Mouse (Mus musculus) heart, adult 2 months (tissue): ENCODE data around the gene Gm9918. TPM values are rescaled to one million over a fixed set of nuclear protein-coding genes. Genes with fewer than 3 reads are reported as not detected.
"Not testable (repeated sequence)": the region's sequence is repeated elsewhere in the genome, so short reads cannot be mapped to it uniquely, and the experiment has no call there.

Source experiments
- DNase-seq, 2 experiments: peaks; one replicate each; pipeline ENCODE4 v3.0.0; 2021
- H3K27ac ChIP-seq: fragments of 200-600 bp; 2 replicates; pipeline ENCODE4 v1.8.1; 2022
- H3K27me3 ChIP-seq: fragments of 200-500 bp; 2 replicates; pipeline ENCODE4 v1.6.1; 2012; ENCODE audit warnings: mild to moderate bottlenecking, low read length, inconsistent platforms, mixed read lengths; ENCODE audit not compliant: control insufficient read depth, insufficient read depth
- H3K36me3 ChIP-seq: fragments of 200-500 bp; 2 replicates; pipeline ENCODE4 v1.6.1; 2012; ENCODE audit warnings: low read length, inconsistent platforms; ENCODE audit not compliant: control insufficient read depth, insufficient read depth
- H3K4me1 ChIP-seq: fragments of 200-500 bp; 2 replicates; pipeline ENCODE4 v1.6.1; 2011; ENCODE audit warnings: low read length; ENCODE audit not compliant: control insufficient read depth, insufficient read depth
- H3K4me3 ChIP-seq: fragments of 200-600 bp; 2 replicates; pipeline ENCODE4 v1.8.1; 2022
- H3K79me2 ChIP-seq: fragments of 200-500 bp; replicated peaks from 2 replicates; pipeline ENCODE4 v1.6.1; 2012; ENCODE audit warnings: mild to moderate bottlenecking, inconsistent platforms, low read length, moderate library complexity, mixed read lengths; ENCODE audit not compliant: control insufficient read depth, insufficient read depth
- H3K9ac ChIP-seq: fragments of 200-500 bp; 2 replicates; pipeline ENCODE4 v1.6.1; 2012; ENCODE audit warnings: low read depth, mild to moderate bottlenecking, control low read depth, inconsistent platforms, low read length, mixed read lengths
- CTCF ChIP-seq: fragments of 200-600 bp; IDR thresholded peaks from 2 replicates; pipeline ENCODE4 v1.8.1; 2022; ENCODE audit warnings: antibody characterized with exemption, mild to moderate bottlenecking, moderate library complexity
- EP300 ChIP-seq: fragments of 200-500 bp; IDR thresholded peaks from 2 replicates; pipeline ENCODE4 v1.6.1; 2011; ENCODE audit warnings: low read depth, low read length, control low read depth; ENCODE audit not compliant: insufficient read depth
- POLR2A ChIP-seq: fragments of 200-500 bp; IDR thresholded peaks from 2 replicates; pipeline ENCODE4 v1.6.1; 2011; ENCODE audit warnings: mild to moderate bottlenecking, low read depth, low read length, control low read depth; ENCODE audit not compliant: insufficient read depth
- WGBS: fragments of 180-500 bp; shearing (Covaris S2); methylation state at CpG from one replicate; pipeline ENCODE4 v1.1.7; 2018; 5-methylcytosine and 5-hydroxymethylcytosine counted together
- intact Hi-C: fragments of 180-260 bp; cut with DNase I; formaldehyde crosslinking; loops from one replicate; pipeline ENCODE4 v1.15.1; 2025
- long read RNA-seq: library from polyadenylated mRNA; stranded (forward); transcript quantifications from one replicate; pipeline ENCODE4 v2.0.0, GENCODE M21; 2021
- polyA plus RNA-seq: library from polyadenylated mRNA; depleted of rRNA; stranded (reverse); fragments of >200 nt; gene quantifications from 2 replicates; pipeline ENCODE4 v1.2.3, GENCODE M21; 2012; rRNA removed
- total RNA-seq, 2 experiments: library from RNA; stranded (reverse); gene quantifications; 2 replicates each; pipeline ENCODE4 v1.2.3; 2021

Gm9918 gene
- total RNA-seq (not detected), polyA plus RNA-seq (0.06 TPM in 1 of 2 replicates, not detected in the other)
- long read RNA-seq = 0 reads

DNA sequence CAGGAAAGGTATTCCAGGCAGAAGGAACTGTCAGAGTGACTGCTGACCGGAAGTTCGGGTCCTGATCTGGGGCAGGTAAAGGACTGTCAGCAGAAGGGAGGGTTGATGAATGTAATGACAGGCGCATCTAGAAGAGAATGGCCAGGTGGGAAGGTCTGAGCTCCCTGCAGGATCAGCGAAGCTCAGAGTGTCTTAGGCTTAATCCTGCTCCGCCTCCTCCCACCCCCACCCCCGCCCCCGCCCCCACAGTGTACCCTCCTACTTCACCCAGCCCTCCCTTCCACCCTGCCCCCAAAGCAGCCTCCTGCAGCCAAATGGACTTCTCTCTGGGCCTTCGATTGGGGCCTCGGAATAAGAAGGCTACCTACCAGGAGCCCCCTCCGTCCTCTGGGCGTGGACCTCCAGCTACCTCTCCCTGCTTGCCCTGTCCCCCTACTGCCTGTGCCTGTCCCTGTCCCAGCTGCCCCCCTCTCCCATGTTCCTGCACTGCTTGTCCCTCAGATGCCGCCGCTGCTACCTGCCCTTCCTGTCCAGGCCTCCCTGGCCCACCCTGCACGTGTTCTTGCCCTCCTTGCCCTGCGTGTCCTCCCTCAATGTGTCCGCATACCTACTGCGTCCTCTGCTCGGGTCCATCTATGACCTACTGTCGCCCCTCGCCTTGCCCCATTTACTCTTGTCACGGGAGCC, at the start of gene Gm9918:
Gene Gm9918 (plus strand): TSS at position 290 of the 687 bp plus-strand sequence.
- Histone ChIP-seq H3K27me3 (peaks cover 2% of the 10 kb centered on the region; the same call in 1 of the 2 replicates), H3K79me2 (no peaks in the 10 kb centered on the region), H3K4me3 (no peak within 1 kb of the TSS), H3K36me3 (no peaks in the 10 kb centered on the region), H3K27ac (no peak within 1 kb of the TSS), H3K4me1 (no peaks in the 10 kb centered on the region), H3K9ac (no peak within 1 kb of the TSS)
- no peak for TF ChIP-seq EP300
- TF ChIP-seq CTCF = no peak
- no peak for TF ChIP-seq POLR2A
- DNase-seq = no peak
- intact Hi-C loops = no loop called here
- 38% methylated on average over 21 of the region's 21 CpGs for WGBS

GRCm38 (mm10) chr15:102222386-102222785, 48.0 kb upstream of the Gm9918 start:
- Histone ChIP-seq H3K36me3 (no peaks in the 10 kb centered on the region), H3K9ac (no peak overlapping the region), H3K4me3 (no peak overlapping the region), H3K79me2 (no peaks in the 10 kb centered on the region), H3K27me3 (no peaks in the 10 kb centered on the region), H3K27ac (no peak overlapping the region), H3K4me1 (peaks cover 1% of the 10 kb centered on the region; the same call in 1 of the 2 replicates)
- 58% methylated on average over 10 of the region's 10 CpGs for WGBS
- intact Hi-C loops = loop anchor here (10.0 kb wide), 2 partner anchors 108 to 238 kb away; no protein-coding TSS in a partner anchor
- DNase-seq = no peak
- TF ChIP-seq CTCF = no peak
- no peak for TF ChIP-seq EP300
- TF ChIP-seq POLR2A = no peak

GRCm38 (mm10) chr15:102224186-102224991, 46.0 kb upstream of the Gm9918 start:
- no peak; the same call in 1 of the 2 replicates for TF ChIP-seq CTCF
- no peak for TF ChIP-seq EP300
- no peak for TF ChIP-seq POLR2A
- no peaks in the 10 kb centered on the region for H3K36me3 ChIP-seq
- intact Hi-C loops = loop anchor here (1.0 to 10.0 kb wide), 3 partner anchors 46 to 240 kb away; no protein-coding TSS in a partner anchor
- H3K9ac ChIP-seq = peak overlapping the region; percentile 68
- H3K27ac ChIP-seq = peak overlapping the region; percentile 16
- WGBS = 3% methylated on average over 43 of the region's 43 CpGs
- no peaks in the 10 kb centered on the region for H3K79me2 ChIP-seq
- DNase-seq = peak; percentile 88 to 89
- no peaks in the 10 kb centered on the region for H3K27me3 ChIP-seq
- peak overlapping the region; percentile 50 for H3K4me3 ChIP-seq
- peaks cover 1% of the 10 kb centered on the region; the same call in 1 of the 2 replicates for H3K4me1 ChIP-seq

- Histone ChIP-seq H3K27ac (peak overlapping the region; percentile 16), H3K79me2 (no peaks in the 10 kb centered on the region), H3K4me1 (peaks cover 1% of the 10 kb centered on the region; the same call in 1 of the 2 replicates), H3K27me3 (no peaks in the 10 kb centered on the region), H3K4me3 (peak overlapping the region; percentile 50), H3K36me3 (no peaks in the 10 kb centered on the region), H3K9ac (peak overlapping the region; percentile 68; the same call in 1 of the 2 replicates)
- WGBS = 5% methylated on average over 21 of the region's 21 CpGs
- peak; percentile 31 to 57 for DNase-seq
- intact Hi-C loops = loop anchor here (1.0 to 10.0 kb wide), 3 partner anchors 47 to 240 kb away; no protein-coding TSS in a partner anchor
- no peak for TF ChIP-seq CTCF
- TF ChIP-seq EP300 = no peak
- no peak for TF ChIP-seq POLR2A
These were observed 45.3 kb upstream of the Gm9918 start for GRCm38 (mm10) chr15:102224992-102225617.

GRCm38 (mm10) chr15:102225619-102226018, 44.7 kb upstream of the Gm9918 start:
- intact Hi-C loops = loop anchor here (10.0 kb wide), 2 partner anchors 111 to 241 kb away; no protein-coding TSS in a partner anchor
- H3K4me1 ChIP-seq, H3K9ac ChIP-seq, H3K4me3 ChIP-seq, H3K27me3 ChIP-seq, DNase-seq, H3K79me2 ChIP-seq, H3K36me3 ChIP-seq, H3K27ac ChIP-seq: not testable (repeated sequence)
- WGBS = 72% methylated on average over 6 of the region's 6 CpGs
